Mouse (Mus musculus) layer of hippocampus, adult 11-12 months (tissue): Measurements from ENCODE around the gene Soat1.

Experiments used
- DNase-seq: peaks from one replicate; pipeline ENCODE4 v3.0.0; 2022; ENCODE audit warnings: low spot score

Gene Soat1

GRCm38 (mm10) chr1:156464963-156465362 is 9.2 kb downstream of the Soat1 start:
- DNase-seq = no peak

GRCm38 (mm10) chr1:156463981-156464853 is 9.9 kb downstream of the Soat1 start:
- DNase-seq = no peak

- no peak for DNase-seq
Measured at GRCm38 (mm10) chr1:156462273-156462991, 11.7 kb downstream of the Soat1 start.

- DNase-seq = no peak
Measured at GRCm38 (mm10) chr1:156461036-156461435, 13.1 kb downstream of the Soat1 start.

GRCm38 (mm10) chr1:156460216-156460615 is 13.9 kb downstream of the Soat1 start:
- no peak for DNase-seq

GRCm38 (mm10) chr1:156459690-156460089 is 14.4 kb downstream of the Soat1 start:
- DNase-seq = no peak

GRCm38 (mm10) chr1:156458391-156459060 is 15.6 kb downstream of the Soat1 start:
- no peak for DNase-seq

- no peak for DNase-seq
Measured at GRCm38 (mm10) chr1:156455005-156455758, 18.9 kb downstream of the Soat1 start.

- no peak for DNase-seq
Measured at GRCm38 (mm10) chr1:156454384-156454783, 19.7 kb downstream of the Soat1 start.

- DNase-seq = no peak
Measured at GRCm38 (mm10) chr1:156453876-156454275, 20.3 kb downstream of the Soat1 start.

- DNase-seq = no peak
Measured at GRCm38 (mm10) chr1:156450478-156450877, 23.7 kb downstream of the Soat1 start.

GRCm38 (mm10) chr1:156449691-156450090 is 24.4 kb downstream of the Soat1 start:
- DNase-seq = no peak

GRCm38 (mm10) chr1:156449089-156449488 is 25.0 kb downstream of the Soat1 start:
- DNase-seq = no peak

- DNase-seq = no peak
Measured at GRCm38 (mm10) chr1:156445049-156445448, 29.1 kb downstream of the Soat1 start.

GRCm38 (mm10) chr1:156442776-156443175 is 31.4 kb downstream of the Soat1 start:
- peak; percentile 11 for DNase-seq

- DNase-seq = no peak
Measured at GRCm38 (mm10) chr1:156442266-156442665, 31.9 kb downstream of the Soat1 start.

- no peak for DNase-seq
Measured at GRCm38 (mm10) chr1:156437726-156438125, 36.4 kb downstream of the Soat1 start.

GRCm38 (mm10) chr1:156437016-156437708 is 37.0 kb downstream of the Soat1 start:
- DNase-seq = no peak

- DNase-seq = no peak
Measured at GRCm38 (mm10) chr1:156433497-156433896, 40.6 kb downstream of the Soat1 start.

GRCm38 (mm10) chr1:156432498-156432897 is 41.6 kb downstream of the Soat1 start:
- DNase-seq = no peak

- no peak for DNase-seq
Measured at GRCm38 (mm10) chr1:156428434-156428833, 45.7 kb downstream of the Soat1 start.
